Mouse (Mus musculus) lung, embryonic 16.5 days (tissue): ENCODE data around the gene Tomm7. TPM values are rescaled to one million over a fixed set of nuclear protein-coding genes. Genes with fewer than 3 reads are reported as not detected.
"Not testable (repeated sequence)": the region's sequence is repeated elsewhere in the genome, so short reads cannot be mapped to it uniquely, and the experiment has no call there.

Experiments
- ATAC-seq: fragments of 200-750 bp; cut with Nextera tagmentation; 2 replicates; pipeline ENCODE4 v1.8.0; 2017; ENCODE audit warnings: low read depth, mild to moderate bottlenecking, moderate library complexity
- H3K27ac ChIP-seq: fragments of 300-500 bp; sonication (generic); 2 replicates; pipeline ENCODE4 v1.5.1; 2014; ENCODE audit warnings: mild to moderate bottlenecking, control low read depth, low read length
- H3K27me3 ChIP-seq: fragments of 300-500 bp; sonication (generic); 2 replicates; pipeline ENCODE4 v1.6.1; 2014; ENCODE audit warnings: low read depth, low read length, mixed read lengths; ENCODE audit not compliant: control insufficient read depth, insufficient read depth
- H3K36me3 ChIP-seq: fragments of 300-500 bp; sonication (generic); 2 replicates; pipeline ENCODE4 v1.6.1; 2014; ENCODE audit warnings: low read length; ENCODE audit not compliant: control insufficient read depth, insufficient read depth
- H3K4me1 ChIP-seq: fragments of 300-500 bp; sonication (generic); replicated peaks from 2 replicates; pipeline ENCODE4 v1.6.1; 2014; ENCODE audit warnings: low read length, mixed read lengths; ENCODE audit not compliant: control insufficient read depth, insufficient read depth
- H3K4me2 ChIP-seq: fragments of 300-500 bp; sonication (generic); 2 replicates; pipeline ENCODE4 v1.6.1; 2014; ENCODE audit warnings: low read depth, low read length, control low read depth
- H3K4me3 ChIP-seq: fragments of 300-500 bp; sonication (generic); 2 replicates; pipeline ENCODE4 v1.5.1; 2014; ENCODE audit warnings: mild to moderate bottlenecking, low read length, control low read depth
- H3K9ac ChIP-seq: fragments of 300-500 bp; sonication (generic); 2 replicates; pipeline ENCODE4 v1.6.1; 2014; ENCODE audit warnings: low read length, control low read depth
- H3K9me3 ChIP-seq: fragments of 300-500 bp; sonication (generic); 2 replicates; pipeline ENCODE4 v1.6.1; 2016; ENCODE audit warnings: low read length; ENCODE audit not compliant: control insufficient read depth
- WGBS: fragments of 180-500 bp; shearing (Covaris S2); extraction: QIAGEN DNeasy Blood & Tissue Kit; methylation state at CpG from one replicate; pipeline ENCODE4 v1.1.7; 2014; 5-methylcytosine and 5-hydroxymethylcytosine counted together
- polyA plus RNA-seq: library from polyadenylated mRNA; unstranded; fragments of >200 nt; fragmentation: Nextera tagmentation; extraction: Ambion mirVana; gene quantifications from 2 replicates; pipeline ENCODE4 v1.2.1, GENCODE M21; 2015

Tomm7 gene
- polyA plus RNA-seq = 113 TPM in 2 replicates

DNA sequence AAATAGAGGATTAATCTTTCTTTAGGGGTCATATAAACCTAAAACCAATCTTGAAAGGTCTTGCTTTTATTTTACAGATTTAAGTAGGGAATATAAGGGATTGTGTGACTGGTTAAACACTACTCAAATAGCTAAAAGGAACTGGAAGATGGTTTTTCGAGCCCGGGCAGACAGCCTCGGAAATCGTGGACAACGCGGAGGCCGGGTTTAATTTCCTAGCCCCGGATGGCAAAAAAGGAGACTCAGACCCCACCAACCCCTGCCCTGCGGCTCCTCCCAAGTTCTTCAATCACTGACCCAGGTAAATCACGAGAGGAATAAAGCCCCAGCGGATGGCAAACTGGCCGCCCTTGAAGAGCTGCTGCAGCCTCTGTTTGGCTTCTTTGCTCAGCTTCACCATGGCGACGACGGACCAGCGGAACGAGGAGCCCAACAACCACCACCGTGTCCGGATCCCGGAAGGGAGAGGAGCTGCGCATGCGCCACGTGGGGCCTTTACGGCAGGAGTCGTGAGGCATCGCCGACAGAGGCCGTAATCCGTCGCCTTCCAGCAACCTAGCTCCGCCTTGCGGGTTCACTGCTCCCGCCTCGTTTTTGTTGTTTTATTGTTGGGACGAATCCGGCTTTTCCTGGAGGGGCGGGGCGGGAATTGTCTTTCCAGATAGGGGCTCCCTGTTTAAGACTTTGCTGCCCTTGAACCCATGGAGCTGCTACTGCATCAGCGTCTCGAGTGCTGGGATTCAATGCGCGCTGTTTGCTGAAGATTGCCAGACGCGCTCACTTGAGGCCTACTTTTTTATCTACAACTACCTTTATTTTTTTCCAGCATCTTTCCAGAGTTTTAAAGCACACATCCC is at the start of gene Tomm7:
Gene Tomm7 (minus strand): TSS at position 488 of the 857 bp plus-strand sequence.
- under 1% methylated on average over 44 of the region's 44 CpGs for WGBS
- Histone ChIP-seq H3K9ac (peak within 1 kb of the TSS; percentile 85), H3K27me3 (no peaks in the 10 kb centered on the region), H3K36me3 (peaks cover 7% of the 10 kb centered on the region; the same call in 1 of the 2 replicates), H3K4me2 (peak within 1 kb of the TSS; percentile 71), H3K9me3 (no peaks in the 10 kb centered on the region), H3K4me1 (peaks cover 6% of the 10 kb centered on the region), H3K27ac (peak within 1 kb of the TSS; percentile 87), H3K4me3 (peak within 1 kb of the TSS; percentile 87)
- ATAC-seq = peak; percentile 96

DNA sequence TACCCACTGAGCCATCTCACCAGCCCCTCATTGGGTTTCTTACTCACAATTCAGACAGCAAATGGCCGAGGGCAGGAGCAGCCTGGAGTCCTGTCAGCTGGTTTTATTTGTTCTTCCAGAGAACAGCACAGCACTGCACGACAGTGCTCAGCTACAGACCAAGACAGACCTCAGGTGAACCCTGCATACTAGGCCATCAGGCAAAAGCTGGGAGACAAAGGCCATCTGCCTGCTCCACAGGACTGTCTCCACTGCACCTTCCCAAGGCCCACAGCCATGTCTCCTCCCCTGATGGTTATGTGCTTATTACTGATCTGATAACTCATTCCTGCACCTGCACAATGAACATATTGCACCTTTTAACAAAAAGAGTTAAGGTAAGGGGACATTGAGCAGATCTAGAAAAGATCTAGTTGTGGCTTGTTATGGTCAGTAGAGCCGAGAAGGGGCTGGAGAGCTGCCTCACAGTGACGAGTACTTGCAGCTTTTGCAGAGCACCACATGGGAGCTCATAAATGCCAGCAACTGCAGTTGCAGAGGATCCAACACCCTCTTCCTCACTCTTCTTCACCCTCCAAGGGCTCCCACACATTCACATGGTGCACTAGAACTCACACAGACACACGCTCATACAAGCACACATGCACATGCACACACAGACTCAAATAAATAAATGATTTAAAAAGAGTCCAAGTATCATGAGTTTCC is 49.3 kb upstream of the Tomm7 start:
- Histone ChIP-seq H3K4me1 (no peaks in the 10 kb centered on the region), H3K9ac (no peak overlapping the region), H3K9me3 (no peaks in the 10 kb centered on the region), H3K36me3 (no peaks in the 10 kb centered on the region), H3K4me3 (no peak overlapping the region), H3K27ac (no peak overlapping the region), H3K4me2 (no peak overlapping the region), H3K27me3 (no peaks in the 10 kb centered on the region)
- ATAC-seq = no peak
- WGBS = 66% methylated on average over 5 of the region's 5 CpGs

DNA sequence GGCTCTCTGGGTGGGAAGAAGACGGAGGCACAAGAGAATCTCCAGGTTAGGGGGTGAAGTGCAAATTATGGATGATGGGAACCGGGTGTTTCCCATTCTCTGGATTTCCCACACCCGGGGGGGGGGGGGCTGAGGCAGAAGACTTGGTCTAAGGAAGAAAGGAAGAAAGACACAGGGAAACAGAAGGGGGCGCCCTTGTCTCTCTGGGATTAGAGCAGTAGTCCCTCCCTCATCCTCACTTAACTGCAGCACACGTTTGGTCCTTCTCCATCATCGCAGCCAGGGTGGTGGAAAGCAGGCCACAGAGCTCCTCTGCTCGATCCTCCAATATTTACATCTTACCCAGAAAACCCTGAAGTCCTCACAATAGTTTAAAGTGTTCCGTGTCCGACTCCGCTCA is 46.8 kb upstream of the Tomm7 start:
- Histone ChIP-seq H3K4me1 (no peaks in the 10 kb centered on the region), H3K27ac (no peak overlapping the region), H3K27me3 (no peaks in the 10 kb centered on the region), H3K9ac (no peak overlapping the region), H3K9me3 (no peaks in the 10 kb centered on the region), H3K4me3 (no peak overlapping the region), H3K36me3 (no peaks in the 10 kb centered on the region), H3K4me2 (no peak overlapping the region)
- WGBS = 32% methylated on average over 9 of the region's 10 CpGs
- ATAC-seq = no peak

DNA sequence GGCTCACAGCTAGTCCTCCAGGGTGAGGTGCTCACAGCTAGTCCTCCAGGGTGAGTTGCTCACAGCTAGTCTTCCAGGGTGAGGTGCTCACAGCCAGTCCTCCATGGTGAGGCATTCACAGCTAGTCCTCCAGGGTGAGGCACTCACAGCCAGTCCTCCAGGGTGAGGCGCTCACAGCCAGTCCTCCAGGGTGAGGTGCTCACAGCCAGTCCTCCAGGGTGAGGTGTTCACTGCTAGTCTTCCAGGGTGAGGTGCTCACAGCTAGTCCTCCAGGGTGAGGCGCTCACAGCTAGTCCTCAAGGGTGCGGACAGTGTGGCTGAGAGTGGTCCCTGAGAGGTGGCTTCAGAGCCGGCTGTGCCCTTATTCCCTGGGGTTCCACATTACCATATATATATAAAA is 45.5 kb upstream of the Tomm7 start:
- Histone ChIP-seq H3K27ac (no peak overlapping the region), H3K27me3 (no peaks in the 10 kb centered on the region), H3K36me3 (no peaks in the 10 kb centered on the region), H3K9ac (no peak overlapping the region), H3K4me2 (no peak overlapping the region), H3K4me3 (no peak overlapping the region), H3K4me1 (no peaks in the 10 kb centered on the region), H3K9me3 (no peaks in the 10 kb centered on the region)
- 76% methylated on average over 4 of the region's 4 CpGs for WGBS
- no peak for ATAC-seq

DNA sequence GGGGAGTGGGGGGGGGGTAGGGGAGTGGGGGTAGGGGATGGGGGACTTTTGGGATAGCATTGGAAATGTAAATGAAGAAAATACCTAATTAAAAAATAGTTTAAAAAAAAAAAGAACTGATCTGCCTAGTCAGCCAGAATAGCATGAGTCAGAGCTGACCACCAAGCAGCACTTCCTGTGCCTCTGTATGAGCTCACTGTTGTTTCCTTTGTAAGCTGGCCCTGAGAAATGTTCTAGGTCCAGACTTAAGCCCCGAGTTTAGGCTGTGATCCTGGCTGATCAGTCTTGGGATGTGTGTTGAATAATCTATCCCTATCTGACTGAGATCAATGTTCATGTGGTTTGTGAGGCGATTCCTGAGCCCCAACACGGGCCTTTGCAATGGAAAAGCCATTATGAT is 43.1 kb upstream of the Tomm7 start:
- no peaks in the 10 kb centered on the region for H3K36me3 ChIP-seq
- H3K27ac ChIP-seq = no peak overlapping the region
- no peak overlapping the region for H3K4me3 ChIP-seq
- 51% methylated on average over 3 of the region's 3 CpGs for WGBS
- no peak overlapping the region for H3K4me2 ChIP-seq
- no peak overlapping the region for H3K9ac ChIP-seq
- no peaks in the 10 kb centered on the region for H3K4me1 ChIP-seq
- H3K27me3 ChIP-seq = no peaks in the 10 kb centered on the region
- H3K9me3 ChIP-seq = no peaks in the 10 kb centered on the region
- no peak for ATAC-seq

DNA sequence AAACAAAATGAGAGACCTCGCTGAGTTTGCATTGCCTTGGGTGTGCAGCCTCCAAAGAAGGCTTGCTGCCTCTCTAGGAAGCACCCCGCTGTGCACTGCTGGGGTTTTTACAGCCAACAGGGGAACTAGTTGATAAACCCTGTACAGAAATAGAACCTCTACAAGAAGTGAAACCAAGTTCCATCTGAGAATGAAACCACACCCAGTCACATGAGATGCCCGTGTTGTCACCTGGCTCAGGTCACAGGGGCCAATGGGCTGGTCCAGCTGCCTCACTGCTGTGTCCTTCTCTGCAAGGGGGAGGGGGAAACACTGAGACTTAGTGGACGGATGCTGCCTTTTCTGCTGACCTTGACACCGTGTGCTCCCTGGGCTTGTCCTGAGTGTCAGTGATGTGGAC is 30.5 kb upstream of the Tomm7 start:
- Histone ChIP-seq H3K27me3 (no peaks in the 10 kb centered on the region), H3K9ac (no peak overlapping the region), H3K27ac (no peak overlapping the region), H3K9me3 (no peaks in the 10 kb centered on the region), H3K4me3 (no peak overlapping the region), H3K4me2 (no peak overlapping the region), H3K36me3 (no peaks in the 10 kb centered on the region), H3K4me1 (no peaks in the 10 kb centered on the region)
- WGBS = 30% methylated on average over 5 of the region's 5 CpGs
- ATAC-seq = no peak

DNA sequence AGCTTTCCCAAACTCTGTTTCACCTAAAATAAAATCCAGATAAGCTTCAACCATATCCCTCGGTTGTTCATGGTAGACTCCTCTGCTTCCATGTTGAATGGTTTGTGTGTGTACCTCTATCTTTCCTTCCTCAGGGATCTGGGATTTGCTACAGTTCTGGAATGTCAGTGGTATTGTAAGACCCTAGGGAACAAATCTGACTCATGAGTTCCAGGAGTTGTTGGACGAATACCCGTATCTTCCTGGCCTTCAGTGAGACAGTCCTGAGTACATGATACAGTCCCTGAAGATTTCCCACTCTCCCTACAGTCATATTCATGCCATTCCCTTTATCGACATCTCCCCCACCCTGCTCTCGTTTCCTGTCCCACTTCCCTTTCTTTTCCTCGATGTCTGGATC is 28.6 kb upstream of the Tomm7 start:
- Histone ChIP-seq H3K27me3 (no peaks in the 10 kb centered on the region), H3K4me1 (no peaks in the 10 kb centered on the region), H3K4me3 (no peak overlapping the region), H3K27ac (no peak overlapping the region), H3K36me3 (no peaks in the 10 kb centered on the region), H3K9ac (no peak overlapping the region), H3K9me3 (no peaks in the 10 kb centered on the region), H3K4me2 (no peak overlapping the region)
- 71% methylated on average over 6 of the region's 6 CpGs for WGBS
- ATAC-seq = no peak

DNA sequence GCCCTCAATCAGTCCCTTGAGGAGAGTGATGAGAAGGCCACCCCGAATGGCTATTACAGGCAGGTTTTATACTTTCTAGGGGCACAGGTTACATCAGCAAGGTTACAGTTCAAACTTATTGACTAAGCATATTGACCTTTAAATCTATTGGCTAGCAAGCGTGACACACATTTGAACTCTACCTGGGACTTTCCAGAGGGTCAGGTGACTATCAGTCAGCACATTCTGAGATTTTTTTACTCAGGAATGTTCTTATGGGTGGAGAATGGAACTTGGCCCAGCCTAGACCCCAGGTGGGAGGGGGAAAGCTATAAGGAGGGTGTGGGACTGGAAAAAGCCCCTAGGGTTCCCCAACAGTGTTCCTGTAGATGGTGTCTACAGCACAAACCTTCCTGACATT is 27.4 kb upstream of the Tomm7 start:
- H3K27ac ChIP-seq, H3K9me3 ChIP-seq, H3K4me2 ChIP-seq, H3K36me3 ChIP-seq, H3K9ac ChIP-seq, ATAC-seq, H3K4me1 ChIP-seq, H3K4me3 ChIP-seq, H3K27me3 ChIP-seq: not testable (repeated sequence)
- 76% methylated on average over 2 of the region's 2 CpGs for WGBS

DNA sequence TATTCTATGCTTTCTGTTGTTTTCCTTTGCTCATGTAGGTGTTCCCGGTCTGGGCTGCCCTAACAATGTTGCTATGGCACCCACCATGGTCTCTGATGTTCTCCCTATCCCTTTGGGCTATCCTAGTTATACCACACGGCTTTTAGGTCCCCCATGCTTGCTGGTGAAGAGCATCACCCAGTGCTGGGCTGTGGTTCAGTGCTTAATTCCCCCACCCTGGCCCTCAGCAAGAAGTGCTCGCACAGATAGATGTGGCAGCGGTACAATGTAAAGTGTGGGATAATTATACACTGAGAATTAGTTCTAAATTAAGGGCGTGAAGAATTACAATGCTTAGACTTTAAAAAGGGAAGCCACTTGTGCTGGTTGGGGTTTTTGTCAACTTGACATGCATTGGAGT is 22.0 kb upstream of the Tomm7 start:
- 86% methylated on average over 5 of the region's 5 CpGs for WGBS
- no peak for ATAC-seq
- no peak overlapping the region for H3K27ac ChIP-seq

More for the DNA sequence above, 22.0 kb upstream of the Tomm7 start:
- no peaks in the 10 kb centered on the region for H3K9me3 ChIP-seq
- peaks cover 10% of the 10 kb centered on the region for H3K4me1 ChIP-seq
- H3K4me2 ChIP-seq = no peak overlapping the region
- H3K4me3 ChIP-seq = no peak overlapping the region
- no peaks in the 10 kb centered on the region for H3K36me3 ChIP-seq
- no peaks in the 10 kb centered on the region for H3K27me3 ChIP-seq
- no peak overlapping the region for H3K9ac ChIP-seq
